Mouse (Mus musculus) midbrain, embryonic 13.5 days (tissue): Measurements from ENCODE around the gene Tpmt. TPM values are rescaled to one million over a fixed set of nuclear protein-coding genes. Genes with fewer than 3 reads are reported as not detected.

Experiments used
- ATAC-seq: fragments of 200-750 bp; cut with Nextera tagmentation; 2 replicates; pipeline ENCODE4 v1.8.0; 2017; ENCODE audit warnings: mild to moderate bottlenecking, moderate TSS enrichment, moderate library complexity
- H3K27ac ChIP-seq: fragments of 300-500 bp; sonication (generic); 2 replicates; pipeline ENCODE4 v1.5.1; 2015; ENCODE audit warnings: inconsistent platforms, mild to moderate bottlenecking, moderate library complexity
- H3K27me3 ChIP-seq: fragments of 300-500 bp; sonication (generic); 2 replicates; pipeline ENCODE4 v1.6.1; 2015; ENCODE audit warnings: mild to moderate bottlenecking, inconsistent platforms
- H3K36me3 ChIP-seq: fragments of 300-500 bp; sonication (generic); 2 replicates; pipeline ENCODE4 v1.6.1; 2015; ENCODE audit warnings: mild to moderate bottlenecking, inconsistent platforms
- H3K4me1 ChIP-seq: fragments of 300-500 bp; sonication (generic); replicated peaks from 2 replicates; pipeline ENCODE4 v1.6.1; 2015; ENCODE audit warnings: inconsistent platforms
- H3K4me2 ChIP-seq: fragments of 300-500 bp; sonication (generic); replicated peaks from 2 replicates; pipeline ENCODE4 v1.6.1; 2015; ENCODE audit warnings: moderate library complexity, mild to moderate bottlenecking, inconsistent platforms
- H3K4me3 ChIP-seq: fragments of 300-500 bp; sonication (generic); replicated peaks from 2 replicates; pipeline ENCODE4 v1.5.1; 2015; ENCODE audit warnings: mild to moderate bottlenecking, inconsistent platforms
- H3K9ac ChIP-seq: fragments of 300-500 bp; sonication (generic); replicated peaks from 2 replicates; pipeline ENCODE4 v1.6.1; 2015; ENCODE audit warnings: mild to moderate bottlenecking, inconsistent platforms
- H3K9me3 ChIP-seq: fragments of 300-500 bp; sonication (generic); 2 replicates; pipeline ENCODE4 v1.6.1; 2016; ENCODE audit warnings: mild to moderate bottlenecking, inconsistent platforms
- WGBS: fragments of 180-500 bp; shearing (Covaris S2); methylation state at CpG from one replicate; pipeline ENCODE4 v1.1.7; 2015; 5-methylcytosine and 5-hydroxymethylcytosine counted together
- polyA plus RNA-seq: library from polyadenylated mRNA; unstranded; fragments of >200 nt; fragmentation: Nextera tagmentation; extraction: Ambion mirVana; gene quantifications from 2 replicates; pipeline ENCODE4 v1.2.1, GENCODE M21; 2015

Tpmt gene
- polyA plus RNA-seq, 1 experiment from 2014 or later, result 32.3 TPM

DNA sequence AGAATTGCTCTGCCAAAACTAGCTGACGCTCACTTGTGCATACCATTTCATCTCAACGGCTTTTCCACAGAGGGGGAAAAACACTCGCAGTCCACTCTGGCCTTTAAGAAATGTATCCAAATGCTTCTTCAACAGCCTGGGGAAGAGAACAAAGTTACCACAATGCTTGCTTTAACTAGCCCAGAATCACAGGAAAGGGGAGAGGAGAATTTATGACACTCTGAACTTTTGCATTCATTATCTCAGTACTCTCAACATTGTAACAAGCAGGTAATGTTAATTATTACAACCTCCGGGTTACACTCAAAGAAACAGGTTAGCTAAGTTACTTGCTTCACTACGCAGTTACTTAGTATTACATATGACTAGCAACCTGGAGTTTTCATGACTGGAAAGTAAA is 4.5 kb downstream of the Tpmt start:
- Histone ChIP-seq H3K36me3 (peaks cover 6% of the 10 kb centered on the region), H3K27ac (no peak overlapping the region), H3K4me3 (no peak overlapping the region), H3K4me2 (no peak overlapping the region), H3K4me1 (peaks cover 24% of the 10 kb centered on the region), H3K27me3 (no peaks in the 10 kb centered on the region), H3K9ac (no peak overlapping the region), H3K9me3 (no peaks in the 10 kb centered on the region)
- 93% methylated on average over 5 of the region's 5 CpGs for WGBS
- ATAC-seq, result no peak

DNA sequence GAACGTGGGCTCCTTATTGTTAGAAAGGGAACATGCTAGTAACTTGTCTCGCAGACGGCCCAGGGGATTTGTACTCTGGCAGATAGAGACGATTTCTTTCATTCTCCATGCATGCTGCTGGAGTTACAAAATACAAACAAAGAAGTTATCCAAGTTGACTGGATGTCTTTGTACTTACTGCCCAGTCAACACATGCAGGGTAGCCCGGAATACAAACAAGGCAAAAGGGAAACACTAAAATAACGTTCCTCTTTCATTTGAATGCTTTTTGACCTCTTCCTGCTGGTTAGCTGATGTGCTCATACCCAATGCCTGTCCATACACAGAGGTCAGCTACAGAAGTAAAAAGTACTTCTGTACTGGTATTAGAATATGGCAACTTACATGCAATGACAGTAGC is 6.6 kb downstream of the Tpmt start:
- WGBS, result 84% methylated on average over 6 of the region's 6 CpGs
- no peak overlapping the region for H3K4me2 ChIP-seq
- no peaks in the 10 kb centered on the region for H3K9me3 ChIP-seq
- no peak for ATAC-seq
- no peak overlapping the region for H3K27ac ChIP-seq
- peaks cover 15% of the 10 kb centered on the region for H3K36me3 ChIP-seq
- H3K27me3 ChIP-seq, result no peaks in the 10 kb centered on the region
- no peak overlapping the region for H3K4me3 ChIP-seq
- peaks cover 12% of the 10 kb centered on the region for H3K4me1 ChIP-seq
- H3K9ac ChIP-seq, result no peak overlapping the region

DNA sequence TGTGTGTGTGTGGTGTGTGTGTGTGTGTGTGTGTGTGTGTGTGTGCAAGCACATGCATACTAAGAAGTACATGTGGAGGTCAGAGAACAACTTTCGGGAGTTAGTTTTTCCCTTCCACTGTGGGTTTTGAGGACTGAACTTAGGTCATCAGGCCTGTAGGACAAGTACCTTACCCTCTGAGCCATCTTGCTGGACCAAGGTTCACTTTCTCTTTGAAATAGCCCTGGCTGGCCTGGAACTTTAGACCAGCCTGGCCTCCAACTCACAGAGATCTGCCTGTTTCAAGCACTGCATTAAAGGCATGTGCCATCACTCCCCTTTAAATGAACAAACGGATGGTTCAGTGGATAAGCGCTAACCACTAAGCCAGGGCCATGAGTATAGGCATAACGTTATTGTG is 10.9 kb downstream of the Tpmt start:
- no peaks in the 10 kb centered on the region for H3K4me1 ChIP-seq
- WGBS, result 92% methylated on average over 4 of the region's 4 CpGs
- peaks cover 33% of the 10 kb centered on the region for H3K36me3 ChIP-seq
- no peak for ATAC-seq
- H3K27me3 ChIP-seq, result no peaks in the 10 kb centered on the region
- no peak overlapping the region for H3K27ac ChIP-seq
- H3K9me3 ChIP-seq, result no peaks in the 10 kb centered on the region
- H3K4me2 ChIP-seq, result no peak overlapping the region
- no peak overlapping the region for H3K4me3 ChIP-seq
- no peak overlapping the region for H3K9ac ChIP-seq

DNA sequence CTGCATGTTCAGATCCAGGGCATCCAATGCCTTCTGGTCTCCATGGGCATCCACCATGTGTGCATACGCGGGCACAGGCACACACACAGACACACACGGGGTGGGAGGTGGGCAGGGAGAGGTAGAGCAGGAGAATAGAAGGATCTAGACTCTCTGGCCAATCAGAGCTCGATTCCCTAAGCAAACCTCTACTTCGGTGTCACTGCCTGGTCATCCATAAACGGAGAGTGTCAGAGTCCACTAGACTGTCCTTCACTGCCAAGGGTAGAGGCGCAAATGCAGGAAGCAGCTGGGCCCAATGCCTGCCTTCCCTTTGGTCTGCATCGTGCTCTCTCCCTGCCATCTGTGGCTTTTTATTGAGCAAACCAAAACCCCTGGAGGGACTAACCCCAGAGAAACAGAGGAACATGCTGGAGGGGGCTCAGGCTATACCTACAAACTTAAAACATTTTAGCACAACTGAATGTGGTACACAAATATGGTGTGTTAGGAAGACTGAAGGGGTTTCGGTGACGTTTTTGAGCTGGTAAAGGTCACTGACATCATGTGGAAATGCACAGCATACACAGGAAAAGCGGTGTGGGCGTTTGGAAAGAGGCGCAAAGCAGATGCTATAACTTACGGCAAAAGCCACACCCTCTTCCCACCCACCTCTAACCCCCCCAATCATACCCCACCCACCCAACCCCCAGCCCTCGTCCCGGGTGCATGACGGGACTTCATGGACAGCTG is 14.0 kb downstream of the Tpmt start:
- no peak for ATAC-seq
- Histone ChIP-seq H3K9me3 (no peaks in the 10 kb centered on the region), H3K36me3 (peaks cover 40% of the 10 kb centered on the region), H3K27me3 (no peaks in the 10 kb centered on the region), H3K4me1 (no peaks in the 10 kb centered on the region), H3K4me2 (no peak overlapping the region), H3K4me3 (no peak overlapping the region), H3K9ac (no peak overlapping the region), H3K27ac (no peak overlapping the region)
- 92% methylated on average over 17 of the region's 17 CpGs for WGBS

DNA sequence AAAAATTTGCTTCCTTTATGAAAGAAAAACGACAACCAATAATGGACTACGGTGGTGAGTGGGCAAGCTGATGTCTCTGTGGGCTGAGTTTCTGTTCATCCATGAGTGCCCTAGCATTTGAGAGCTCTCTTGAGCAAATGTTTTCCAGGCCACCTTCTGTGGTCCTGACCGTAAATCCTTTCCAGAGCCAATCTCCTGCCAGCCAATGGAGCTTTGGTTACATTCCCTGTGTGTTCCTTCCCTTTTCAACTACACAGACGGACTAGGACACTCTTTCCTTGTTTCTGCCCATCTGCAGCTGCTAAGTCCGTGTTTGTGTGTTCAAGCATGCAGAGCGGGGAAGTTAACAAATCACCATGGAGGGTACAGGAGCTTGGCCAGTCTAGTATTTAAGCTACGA is 23.7 kb downstream of the Tpmt start:
- H3K4me3 ChIP-seq, result no peak overlapping the region
- no peak overlapping the region for H3K4me2 ChIP-seq
- H3K9me3 ChIP-seq, result no peaks in the 10 kb centered on the region
- no peaks in the 10 kb centered on the region for H3K27me3 ChIP-seq
- no peak for ATAC-seq
- no peaks in the 10 kb centered on the region for H3K4me1 ChIP-seq
- H3K9ac ChIP-seq, result no peak overlapping the region
- no peak overlapping the region for H3K27ac ChIP-seq
- 89% methylated on average over 7 of the region's 7 CpGs for WGBS
- peaks cover 17% of the 10 kb centered on the region for H3K36me3 ChIP-seq

DNA sequence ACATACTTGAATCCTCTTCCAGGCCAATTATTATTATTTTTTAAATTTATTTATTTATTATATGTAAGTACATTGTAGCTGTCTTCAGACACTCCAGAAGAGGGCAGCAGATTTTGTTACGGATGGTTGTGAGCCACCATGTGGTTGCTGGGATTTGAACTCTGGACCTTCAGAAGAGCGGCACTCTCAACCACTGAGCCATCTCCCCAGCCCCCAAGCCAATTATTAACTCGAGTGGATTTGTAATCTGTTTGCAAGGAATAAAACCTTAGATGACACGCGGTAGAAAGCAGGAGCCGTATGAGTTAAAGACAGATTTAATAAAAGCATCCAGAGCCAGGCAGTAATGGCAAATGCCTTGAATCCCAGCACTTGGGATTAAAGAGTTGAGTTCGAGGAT is 24.8 kb downstream of the Tpmt start:
- WGBS, result 89% methylated on average over 7 of the region's 7 CpGs
- Histone ChIP-seq H3K27ac (no peak overlapping the region), H3K36me3 (peaks cover 9% of the 10 kb centered on the region), H3K4me2 (no peak overlapping the region), H3K9ac (no peak overlapping the region), H3K4me3 (no peak overlapping the region), H3K4me1 (no peaks in the 10 kb centered on the region), H3K9me3 (no peaks in the 10 kb centered on the region), H3K27me3 (no peaks in the 10 kb centered on the region)
- ATAC-seq, result no peak

DNA sequence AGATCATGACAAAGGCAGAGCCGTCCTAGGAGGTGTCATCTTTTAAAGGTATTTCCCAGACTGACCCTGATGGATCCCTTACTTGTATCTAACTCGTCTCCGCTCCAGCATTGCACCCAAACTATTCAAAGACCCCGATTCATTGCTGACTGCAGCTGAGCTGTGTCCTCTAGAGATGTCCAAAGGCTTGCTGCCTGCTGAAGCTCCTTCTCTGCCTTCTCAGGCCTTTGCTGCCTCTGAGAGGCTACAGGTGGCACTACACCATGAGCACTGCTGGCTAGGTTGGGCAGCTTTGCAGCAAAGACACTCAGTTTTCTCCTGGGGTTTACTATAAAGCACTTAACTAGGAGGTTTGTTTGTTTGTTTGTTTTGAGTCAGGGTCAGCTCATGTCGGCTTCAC is 27.3 kb downstream of the Tpmt start:
- Histone ChIP-seq H3K4me1 (peaks cover 11% of the 10 kb centered on the region; the same call in 1 of the 2 replicates), H3K4me2 (no peak overlapping the region), H3K36me3 (peaks cover 4% of the 10 kb centered on the region; the same call in 1 of the 2 replicates), H3K27ac (no peak overlapping the region), H3K27me3 (peaks cover 6% of the 10 kb centered on the region; the same call in 1 of the 2 replicates), H3K9ac (no peak overlapping the region), H3K9me3 (no peaks in the 10 kb centered on the region), H3K4me3 (no peak overlapping the region)
- ATAC-seq, result no peak
- 50% methylated on average over 5 of the region's 5 CpGs for WGBS

DNA sequence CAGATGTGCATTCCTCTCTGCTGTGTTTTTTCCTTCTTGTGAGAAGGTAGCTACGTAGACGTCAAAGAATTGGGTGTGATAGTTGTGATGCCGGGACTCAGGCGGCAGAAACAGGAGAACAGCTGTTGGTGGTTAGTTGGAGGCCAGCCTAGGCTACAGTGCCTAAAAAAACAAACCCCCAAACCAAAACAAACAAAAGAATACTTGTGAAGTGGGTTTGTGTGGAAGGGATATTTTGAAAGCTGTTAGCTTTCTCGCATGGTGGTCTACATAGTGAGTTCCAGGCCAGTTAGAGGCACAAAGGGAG is 29.4 kb downstream of the Tpmt start:
- Histone ChIP-seq H3K9me3 (peaks cover 13% of the 10 kb centered on the region; the same call in 1 of the 2 replicates), H3K27ac (no peak overlapping the region), H3K4me3 (peak overlapping the region; percentile 63), H3K36me3 (peaks cover 7% of the 10 kb centered on the region), H3K4me2 (peak overlapping the region; percentile 95), H3K27me3 (peaks cover 6% of the 10 kb centered on the region; the same call in 1 of the 2 replicates), H3K4me1 (peaks cover 11% of the 10 kb centered on the region; the same call in 1 of the 2 replicates), H3K9ac (no peak overlapping the region)
- 82% methylated on average over 5 of the region's 5 CpGs for WGBS
- ATAC-seq, result no peak

DNA sequence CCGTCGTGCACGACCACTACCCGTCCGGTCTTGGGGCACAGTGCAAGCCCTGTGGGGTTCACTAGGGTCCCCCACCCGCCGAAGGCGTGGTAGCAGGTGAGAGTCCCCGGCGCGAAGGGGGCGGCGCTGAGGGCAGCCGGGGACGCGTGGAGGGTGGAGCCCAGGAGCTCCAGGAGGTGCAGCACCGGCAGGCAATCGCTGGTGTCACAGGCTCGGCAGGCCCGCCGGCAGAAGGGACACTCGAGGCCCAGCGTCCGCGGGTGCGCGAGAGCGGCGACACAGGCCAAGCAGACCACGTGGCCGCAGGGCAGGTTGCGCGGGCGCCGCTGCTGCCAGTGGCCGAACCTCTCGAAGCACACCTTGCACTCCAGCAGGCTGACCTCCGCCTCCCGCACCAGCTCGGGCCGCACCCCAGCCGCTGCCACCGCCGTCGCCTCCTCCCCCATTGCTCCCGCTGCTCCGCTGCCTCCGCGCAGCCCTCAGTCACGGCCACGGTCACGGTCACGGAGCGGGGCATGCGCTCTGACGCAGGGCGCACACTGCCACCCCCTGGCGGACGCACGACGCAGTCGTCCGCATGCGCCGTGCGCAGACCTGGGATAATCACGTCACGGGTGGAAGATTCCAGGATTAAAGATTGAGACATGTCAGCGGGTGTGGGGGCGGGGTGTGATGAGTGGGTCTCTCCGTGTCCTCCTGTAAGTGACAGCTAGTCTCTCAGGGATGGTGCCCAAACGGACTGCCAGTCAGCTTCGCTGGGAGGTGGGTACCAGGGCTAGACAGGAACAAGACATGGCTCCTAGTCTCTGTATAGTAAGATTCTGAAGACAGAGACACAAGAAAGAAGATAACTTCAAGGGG is 30.0 kb downstream of the Tpmt start, which contains the start of gene Nhlrc1:
Gene Nhlrc1 (minus strand): TSS at position 517 of the 861 bp plus-strand sequence.
- ATAC-seq, result peak; percentile 91

DNA sequence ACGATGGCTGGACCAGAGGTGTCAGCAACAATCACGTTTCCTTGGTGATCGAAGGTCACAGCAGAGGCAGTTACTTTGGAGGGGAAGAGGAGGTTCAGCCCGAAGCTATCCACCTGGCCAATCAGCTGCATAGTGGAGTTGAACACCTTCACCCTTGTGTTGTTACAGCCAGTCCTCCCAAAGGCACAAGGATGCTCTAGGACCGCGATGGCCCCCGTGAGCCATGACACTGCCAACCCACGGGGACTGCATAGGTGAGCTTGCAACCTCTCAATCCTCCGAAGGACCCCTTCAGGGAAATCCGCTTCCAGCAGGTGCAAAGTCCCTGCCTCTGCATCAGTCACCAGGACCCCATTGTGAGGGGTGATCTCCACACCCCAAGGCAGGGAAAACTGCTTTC is 30.8 kb downstream of the Tpmt start:
- peaks cover 14% of the 10 kb centered on the region for H3K36me3 ChIP-seq
- H3K4me3 ChIP-seq, result peak overlapping the region; percentile 63
- 69% methylated on average over 10 of the region's 10 CpGs for WGBS
- no peak overlapping the region for H3K27ac ChIP-seq
- peak; percentile 13; the same call in 1 of the 2 replicates for ATAC-seq
- H3K27me3 ChIP-seq, result peaks cover 6% of the 10 kb centered on the region; the same call in 1 of the 2 replicates
- peak overlapping the region; percentile 69; the same call in 1 of the 2 replicates for H3K9ac ChIP-seq
- H3K9me3 ChIP-seq, result peaks cover 22% of the 10 kb centered on the region
- peaks cover 11% of the 10 kb centered on the region; the same call in 1 of the 2 replicates for H3K4me1 ChIP-seq
- H3K4me2 ChIP-seq, result peak overlapping the region; percentile 95

More for the DNA sequence above, 30.0 kb downstream of the Tpmt start, which contains the start of gene Nhlrc1:
- H3K27ac ChIP-seq, result no peak within 1 kb of the TSS
- H3K4me2 ChIP-seq, result peak within 1 kb of the TSS; percentile 95
- H3K9me3 ChIP-seq, result peaks cover 18% of the 10 kb centered on the region
- peaks cover 12% of the 10 kb centered on the region for H3K36me3 ChIP-seq
- peaks cover 6% of the 10 kb centered on the region; the same call in 1 of the 2 replicates for H3K27me3 ChIP-seq
- WGBS, result 2% methylated on average over 65 of the region's 73 CpGs
- H3K9ac ChIP-seq, result peak within 1 kb of the TSS; percentile 69
- H3K4me3 ChIP-seq, result peak within 1 kb of the TSS; percentile 63
- H3K4me1 ChIP-seq, result peaks cover 11% of the 10 kb centered on the region; the same call in 1 of the 2 replicates

DNA sequence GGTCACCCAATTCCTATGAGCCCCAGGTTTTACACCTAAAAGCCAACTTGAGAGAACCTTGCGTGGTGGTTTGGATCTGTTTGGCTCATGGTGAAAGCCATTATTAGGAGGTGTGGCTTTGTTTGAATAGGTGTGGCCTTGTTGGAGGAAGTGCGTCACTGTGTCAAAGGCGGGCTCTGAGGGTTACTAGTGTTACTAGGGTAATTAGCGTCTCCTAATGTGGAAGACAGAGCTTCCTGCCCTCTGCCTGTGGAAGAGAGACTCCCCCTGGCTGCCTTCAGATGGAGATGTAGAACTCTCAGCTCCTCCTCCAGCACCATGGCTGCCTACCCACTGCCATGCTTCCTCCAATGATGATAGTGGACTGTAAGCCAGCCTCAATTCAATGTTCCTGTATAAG is 42.9 kb downstream of the Tpmt start:
- no peaks in the 10 kb centered on the region for H3K4me1 ChIP-seq
- WGBS, result 93% methylated on average over 4 of the region's 4 CpGs
- no peak overlapping the region for H3K9ac ChIP-seq
- H3K36me3 ChIP-seq, result no peaks in the 10 kb centered on the region
- H3K27ac ChIP-seq, result no peak overlapping the region
- no peaks in the 10 kb centered on the region for H3K9me3 ChIP-seq
- H3K4me3 ChIP-seq, result no peak overlapping the region
- ATAC-seq, result no peak
- no peak overlapping the region for H3K4me2 ChIP-seq
- no peaks in the 10 kb centered on the region for H3K27me3 ChIP-seq

DNA sequence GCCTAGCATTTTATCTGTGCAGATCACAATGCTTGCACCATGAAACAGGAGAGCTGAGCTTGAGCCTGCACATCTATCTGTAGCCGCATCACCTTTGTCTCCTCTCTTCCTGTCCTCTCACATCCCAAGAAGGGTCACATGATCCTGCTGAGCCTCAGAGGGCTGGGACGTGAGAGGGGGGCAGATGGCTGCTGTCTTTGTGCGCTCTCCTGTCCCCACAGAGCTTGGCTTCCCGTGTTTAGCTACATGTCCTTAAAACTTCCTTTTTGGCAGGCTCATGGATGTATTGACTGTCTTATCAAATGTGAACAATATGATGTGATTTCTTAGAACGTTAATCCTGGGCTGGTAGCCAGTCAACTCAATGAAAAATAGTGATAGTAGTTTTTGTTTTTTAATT is 45.0 kb downstream of the Tpmt start:
- H3K36me3 ChIP-seq, result no peaks in the 10 kb centered on the region
- no peaks in the 10 kb centered on the region for H3K9me3 ChIP-seq
- no peak overlapping the region for H3K9ac ChIP-seq
- H3K27me3 ChIP-seq, result no peaks in the 10 kb centered on the region
- ATAC-seq, result no peak
- 67% methylated on average over 5 of the region's 5 CpGs for WGBS
- H3K4me1 ChIP-seq, result no peaks in the 10 kb centered on the region
- H3K27ac ChIP-seq, result no peak overlapping the region
- no peak overlapping the region for H3K4me3 ChIP-seq
- no peak overlapping the region for H3K4me2 ChIP-seq
